Mouse (Mus musculus) lung, postnatal 0 days (tissue): ENCODE data around the gene Cmpk2.

Experiments used
- CTCF ChIP-seq: IDR thresholded peaks from 2 replicates; pipeline ENCODE4 v1.5.1; 2016; ENCODE audit warnings: antibody characterized with exemption, mild to moderate bottlenecking
- EP300 ChIP-seq: IDR thresholded peaks from 2 replicates; pipeline ENCODE4 v1.6.1; 2016; ENCODE audit warnings: antibody characterized with exemption, mild to moderate bottlenecking, control low read depth

- TF ChIP-seq EP300: no peak
- TF ChIP-seq CTCF: no peak
Measured at GRCm38 (mm10) chr12:26456028-26456698, 12.8 kb upstream of the Cmpk2 start, which contains the start of gene Rsad2.
